Mouse (Mus musculus): ENCODE data around the gene Sod1. TPM values are rescaled to one million over a fixed set of nuclear protein-coding genes. Genes with fewer than 3 reads are reported as not detected.

Sod1 gene
- polyA plus RNA-seq, 2 experiments: 753 to 1,393 TPM

DNA sequence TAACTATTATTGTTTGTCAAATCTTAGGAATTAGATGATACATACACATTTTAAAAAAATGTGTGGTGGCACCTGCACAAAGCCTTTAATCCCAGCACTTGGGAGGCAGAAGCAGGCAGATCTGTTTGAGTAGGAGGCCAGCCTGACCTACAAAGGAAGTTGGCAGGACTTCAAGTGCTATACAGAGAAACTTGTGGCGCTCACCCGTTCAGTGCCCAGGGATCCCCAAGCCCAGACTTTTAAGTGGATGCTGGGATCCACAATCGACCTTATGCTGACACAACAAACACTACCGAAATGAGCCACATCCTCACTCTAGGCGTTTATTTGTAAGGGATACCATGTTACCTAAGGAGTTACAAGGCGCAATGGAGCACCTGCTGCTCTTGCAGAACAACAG is 55.0 kb downstream of the Sod1 start:
- WGBS (ENCODE audit: insufficient replicate concordance): 70% methylated on average over 6 of the region's 6 CpGs
- no peaks in the 10 kb centered on the region for H3K36me3 ChIP-seq (replicated peaks; ENCODE audit: control insufficient read depth, insufficient read depth, low read depth)
- H3K4me3 ChIP-seq (ENCODE audit: insufficient read depth in 1 of 2, low read depth in 2 of 2, low read length in 2 of 2): no peak overlapping the region
- no peak for TF ChIP-seq EP300 (IDR thresholded peaks at IDR 0.05; ENCODE audit: low read depth)
- TF ChIP-seq CTCF (IDR thresholded peaks at IDR 0.05; ENCODE audit: low read depth): no peak
- H3K4me1 ChIP-seq (replicated peaks; ENCODE audit: control insufficient read depth in 2 of 2, insufficient read depth in 2 of 2, low read length in 1 of 2): peaks cover 13 to 19% of the 10 kb centered on the region in 2 experiments
- H3K9ac ChIP-seq (replicated peaks): no peak overlapping the region
- no peaks in the 10 kb centered on the region for H3K9me3 ChIP-seq (ENCODE audit: control insufficient read depth, low read length)
- no peak overlapping the region for H3K4me2 ChIP-seq (ENCODE audit: low read depth)
- H3K27ac ChIP-seq: no peak overlapping the region
- DNase-seq (ENCODE audit: low read depth in 3 of 3, low spot score in 3 of 3) (no peak), ATAC-seq (ENCODE audit: insufficient read depth) (no peak)
- no peaks in the 10 kb centered on the region for H3K27me3 ChIP-seq (ENCODE audit: control insufficient read depth, insufficient read depth, low read length)

Other genes starting within 250 kb of the Sod1 start
- gene Tiam1, start 77.0 kb upstream of the Sod1 start, polyA plus RNA-seq (2012; rRNA removed): 1.0 and 1.6 TPM in 2 replicates
- gene Tiam1, start 77.0 kb upstream of the Sod1 start, polyA plus RNA-seq (2014; fragmentation: Nextera tagmentation; extraction: Ambion mirVana): 4.2 and 6.0 TPM in 2 replicates
- gene Scaf4, start 63.7 kb downstream of the Sod1 start, polyA plus RNA-seq (2012; rRNA removed): 21.8 and 23.5 TPM in 2 replicates
- gene Scaf4, start 63.7 kb downstream of the Sod1 start, polyA plus RNA-seq (2014; fragmentation: Nextera tagmentation; extraction: Ambion mirVana): 9.0 and 10.1 TPM in 2 replicates
- gene Hunk, start 165.3 kb downstream of the Sod1 start, polyA plus RNA-seq (2012; rRNA removed): 0.79 and 0.88 TPM in 2 replicates
- 0.75 and 0.80 TPM in 2 replicates for gene Hunk, start 165.3 kb downstream of the Sod1 start, polyA plus RNA-seq (2014; fragmentation: Nextera tagmentation; extraction: Ambion mirVana)

Measured in liver, embryonic 14.5 days (tissue).